Mouse (Mus musculus): ENCODE measurements around the gene Dbndd2. TPM values are rescaled to one million over a fixed set of nuclear protein-coding genes. Genes with fewer than 3 reads are reported as not detected.

Dbndd2 gene
- polyA plus RNA-seq, 1 experiment = 26.8 TPM

DNA sequence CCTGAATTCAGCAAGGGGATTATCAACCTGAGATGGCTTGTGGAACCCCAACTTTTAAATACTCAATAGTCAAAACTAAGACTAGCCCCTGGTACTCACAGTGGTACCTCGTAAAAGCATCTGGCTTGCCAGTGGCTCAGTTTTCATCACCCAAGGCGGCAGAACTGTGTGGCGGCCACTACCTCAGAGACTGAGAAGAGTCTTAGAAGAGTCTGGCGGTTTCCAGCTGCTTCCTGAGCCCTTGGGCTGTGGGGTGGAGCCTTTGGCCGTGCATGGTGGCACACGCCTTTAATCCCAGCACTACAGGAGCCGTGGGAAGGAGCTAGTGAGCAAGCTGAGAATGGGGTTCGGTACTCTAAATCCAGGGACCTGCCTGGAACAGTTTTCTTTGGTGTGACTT, 36.4 kb downstream of the Dbndd2 start:
- Histone ChIP-seq H3K4me3 (ENCODE audit: insufficient read depth, low read depth, low read length) (no peak overlapping the region), H3K4me1 (ENCODE audit: control insufficient read depth, insufficient read depth, insufficient read length, low read length) (no peaks in the 10 kb centered on the region), H3K27ac (replicated peaks; ENCODE audit: low read depth, low read length) (no peak overlapping the region)

DNA sequence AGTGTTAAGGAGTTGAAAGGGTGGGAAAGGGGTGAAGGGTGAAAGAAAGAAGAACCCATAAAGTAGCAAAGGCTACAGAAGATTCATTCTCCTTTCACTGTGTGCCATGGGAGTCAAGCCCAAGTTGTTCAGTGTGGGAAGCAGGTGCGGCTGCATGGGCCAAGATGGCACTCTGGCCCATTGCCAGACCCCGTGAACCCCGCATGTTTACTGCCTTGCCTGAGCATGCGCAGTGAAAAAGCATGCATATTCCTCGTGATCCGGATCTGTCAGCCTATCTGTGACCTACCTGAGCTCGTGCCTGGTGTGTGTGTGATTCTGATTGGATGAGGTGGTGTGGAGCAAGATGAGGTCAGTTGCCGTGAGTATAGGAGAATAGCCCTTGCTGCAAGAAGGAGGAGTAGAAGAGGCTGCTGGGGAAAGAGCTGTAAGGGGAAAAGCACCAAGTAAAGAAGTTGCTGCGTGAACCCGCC, 37.4 kb downstream of the Dbndd2 start:
- no peaks in the 10 kb centered on the region for H3K4me1 ChIP-seq (ENCODE audit: control insufficient read depth, insufficient read depth, insufficient read length, low read length)
- no peak overlapping the region for H3K4me3 ChIP-seq (ENCODE audit: insufficient read depth, low read depth, low read length)
- no peak overlapping the region for H3K27ac ChIP-seq (replicated peaks; ENCODE audit: low read depth, low read length)

DNA sequence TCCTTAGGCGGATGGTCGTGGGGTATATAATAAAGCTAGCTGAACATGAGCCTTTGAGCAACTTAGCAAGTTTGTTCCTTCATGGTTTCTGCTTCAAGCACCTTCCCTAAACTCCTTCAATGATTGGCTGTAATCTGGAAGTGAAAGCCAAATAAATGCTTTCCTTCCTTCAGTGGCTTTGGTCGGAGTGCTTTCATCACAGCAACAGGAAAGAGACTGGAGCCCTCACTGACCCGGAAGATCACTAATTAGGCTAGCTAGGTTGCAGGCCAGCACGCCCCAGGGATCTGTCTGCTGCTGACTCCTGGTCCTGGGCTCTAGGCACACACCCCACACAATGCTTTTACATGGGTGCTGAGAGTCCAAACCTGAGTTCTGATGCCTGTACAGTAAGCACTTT, 42.7 kb downstream of the Dbndd2 start:
- H3K4me3 ChIP-seq (ENCODE audit: insufficient read depth, low read depth, low read length) = no peak overlapping the region
- H3K27ac ChIP-seq (replicated peaks; ENCODE audit: low read depth, low read length) = no peak overlapping the region
- H3K4me1 ChIP-seq (ENCODE audit: control insufficient read depth, insufficient read depth, insufficient read length, low read length) = no peaks in the 10 kb centered on the region

DNA sequence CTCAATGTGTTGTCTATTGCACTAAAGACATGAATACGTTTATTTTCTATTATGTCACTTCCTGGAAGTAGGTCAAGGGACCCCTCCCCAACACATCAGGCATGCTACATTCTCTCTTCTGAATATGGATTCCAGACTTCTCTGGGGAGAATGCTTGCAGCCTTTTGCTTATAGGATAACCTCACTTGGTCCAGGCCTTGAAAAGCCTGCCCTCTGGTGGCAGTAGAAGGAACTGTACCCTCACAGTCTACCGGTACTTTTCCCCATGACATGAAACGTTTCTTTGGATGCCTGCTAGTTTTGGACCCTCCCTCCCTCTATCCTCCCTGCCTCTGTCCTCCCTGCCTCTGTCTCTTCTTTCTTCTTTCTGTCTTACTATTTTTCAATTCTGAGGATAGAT, 45.3 kb downstream of the Dbndd2 start:
- H3K4me1 ChIP-seq (ENCODE audit: control insufficient read depth, insufficient read depth, insufficient read length, low read length) = no peaks in the 10 kb centered on the region
- H3K4me3 ChIP-seq (ENCODE audit: insufficient read depth, low read depth, low read length) = no peak overlapping the region
- H3K27ac ChIP-seq (replicated peaks; ENCODE audit: low read depth, low read length) = no peak overlapping the region

DNA sequence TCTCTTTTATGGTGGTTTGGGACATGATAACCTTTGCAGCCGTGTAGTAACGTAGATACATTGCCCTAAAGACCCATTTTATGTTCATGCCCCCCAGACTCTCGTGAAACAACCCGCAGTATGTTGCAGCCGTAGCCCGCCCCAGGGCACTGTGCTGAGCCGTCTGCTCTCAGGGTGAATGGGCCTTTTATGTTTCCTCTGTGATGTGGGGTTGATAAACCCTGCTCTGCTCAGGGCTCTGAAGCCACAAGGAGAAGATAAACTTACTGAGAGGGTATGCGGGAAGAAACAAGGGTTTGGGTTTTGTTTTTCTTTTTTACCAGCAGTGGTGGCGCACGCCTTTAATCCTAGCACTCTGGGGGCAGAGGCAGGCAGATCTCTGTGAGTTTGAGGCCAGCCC, 48.4 kb downstream of the Dbndd2 start:
- H3K4me3 ChIP-seq (ENCODE audit: insufficient read depth, low read depth, low read length) = no peak overlapping the region
- H3K4me1 ChIP-seq (ENCODE audit: control insufficient read depth, insufficient read depth, insufficient read length, low read length) = no peaks in the 10 kb centered on the region
- no peak overlapping the region for H3K27ac ChIP-seq (replicated peaks; ENCODE audit: low read depth, low read length)

DNA sequence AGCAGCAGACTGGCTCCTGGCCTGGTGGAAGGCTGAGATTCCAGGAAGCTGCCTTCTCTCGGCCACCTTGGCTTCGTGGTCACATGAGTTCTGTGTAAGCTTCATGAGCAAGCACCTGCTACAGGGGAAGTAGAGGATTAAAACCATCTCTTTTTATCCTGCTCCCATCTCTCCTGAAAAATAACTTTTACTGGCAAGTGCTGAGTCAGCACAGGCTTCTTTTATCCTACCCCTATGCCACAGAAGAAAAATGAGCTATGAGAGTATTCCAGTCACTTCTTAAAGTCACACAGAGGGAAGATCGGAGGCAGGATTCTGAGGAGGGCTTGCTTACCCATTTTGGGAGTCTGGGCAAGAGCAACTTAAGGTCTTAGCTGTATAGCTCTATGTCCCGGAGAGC, 51.1 kb downstream of the Dbndd2 start:
- Histone ChIP-seq H3K4me1 (ENCODE audit: control insufficient read depth, insufficient read depth, insufficient read length, low read length) (no peaks in the 10 kb centered on the region), H3K4me3 (ENCODE audit: insufficient read depth, low read depth, low read length) (no peak overlapping the region), H3K27ac (replicated peaks; ENCODE audit: low read depth, low read length) (no peak overlapping the region)

DNA sequence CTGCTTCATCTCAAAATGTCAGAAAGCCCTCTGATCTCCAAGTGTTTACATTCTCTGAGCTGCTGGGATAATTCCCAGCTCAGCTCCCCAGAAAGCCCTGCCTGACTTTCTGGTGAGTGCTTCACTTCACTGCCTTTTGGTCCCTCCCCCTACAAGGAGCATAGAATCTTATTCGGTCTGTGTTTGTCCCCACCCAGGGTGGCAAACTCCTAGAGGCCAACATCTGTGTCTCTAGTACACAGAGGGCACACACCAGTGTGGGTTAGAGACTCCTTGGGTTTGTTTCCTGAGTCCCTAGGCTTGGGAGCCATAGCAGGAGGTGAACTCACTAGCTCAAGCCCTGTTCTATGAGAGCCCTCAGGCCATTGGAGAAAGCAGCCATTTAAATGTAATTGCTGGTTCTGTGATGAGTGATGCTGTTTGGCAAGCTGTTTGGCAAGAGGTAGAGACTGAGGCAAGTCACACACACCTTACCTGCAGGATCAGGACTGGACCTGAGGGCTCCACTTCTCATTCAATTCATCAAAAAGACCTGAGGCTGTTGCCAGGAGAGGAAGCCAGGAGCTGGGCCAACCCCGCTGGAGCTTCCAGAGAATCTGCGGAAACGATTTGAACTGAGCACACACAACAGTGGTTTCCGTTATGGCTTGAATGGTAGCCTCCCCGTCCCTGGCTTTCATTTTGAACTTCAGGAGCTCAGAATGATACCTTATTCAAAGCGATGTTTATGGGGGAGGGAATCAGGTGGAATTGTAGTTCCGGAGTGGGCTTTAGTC, 54.9 kb downstream of the Dbndd2 start:
- Histone ChIP-seq H3K4me3 (ENCODE audit: insufficient read depth, low read depth, low read length) (no peak overlapping the region), H3K4me1 (ENCODE audit: control insufficient read depth, insufficient read depth, insufficient read length, low read length) (no peaks in the 10 kb centered on the region), H3K27ac (replicated peaks; ENCODE audit: low read depth, low read length) (no peak overlapping the region)

DNA sequence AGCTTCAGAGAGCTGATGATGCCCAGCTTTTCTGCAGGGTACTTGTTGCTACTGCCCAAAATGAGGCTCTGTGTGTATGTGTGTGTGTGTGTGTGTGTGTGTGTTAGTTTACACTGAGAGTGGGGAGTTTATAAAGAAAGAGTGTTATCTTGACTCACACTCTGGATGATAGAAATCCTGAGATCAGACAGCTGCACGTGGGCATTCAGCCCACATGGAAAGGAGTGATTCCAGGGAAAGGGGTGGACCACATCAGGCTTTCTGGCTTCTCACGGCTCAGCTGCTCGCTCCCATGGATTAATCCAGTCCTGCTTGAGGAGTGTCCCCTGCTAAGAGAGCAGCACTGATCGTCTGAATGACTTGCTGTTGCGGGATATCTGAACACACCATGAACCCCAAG, 56.2 kb downstream of the Dbndd2 start:
- no peaks in the 10 kb centered on the region for H3K4me1 ChIP-seq (ENCODE audit: control insufficient read depth, insufficient read depth, insufficient read length, low read length)
- H3K4me3 ChIP-seq (ENCODE audit: insufficient read depth, low read depth, low read length) = no peak overlapping the region

DNA sequence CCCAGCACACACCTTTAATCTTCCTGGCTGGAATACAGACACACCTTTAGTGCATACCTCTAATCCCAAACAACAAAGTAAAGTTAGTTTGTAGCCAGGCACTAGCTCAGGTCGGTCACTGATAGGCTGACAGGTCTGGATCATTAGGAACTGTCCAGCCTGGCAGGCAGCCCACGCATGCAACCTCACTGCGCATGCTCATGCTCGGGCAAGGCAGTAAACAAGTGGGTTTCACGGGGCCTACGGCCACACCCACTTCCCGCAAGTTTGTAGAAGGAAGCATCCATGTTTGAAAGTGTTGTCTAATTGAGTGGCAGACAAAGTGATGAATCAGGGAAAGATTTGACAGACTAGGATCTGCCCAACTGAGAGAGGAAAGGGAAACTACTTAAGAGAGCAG, 56.7 kb downstream of the Dbndd2 start:
- Histone ChIP-seq H3K4me3 (ENCODE audit: insufficient read depth, low read depth, low read length) (no peak overlapping the region), H3K27ac (replicated peaks; ENCODE audit: low read depth, low read length) (no peak overlapping the region), H3K4me1 (ENCODE audit: control insufficient read depth, insufficient read depth, insufficient read length, low read length) (no peaks in the 10 kb centered on the region)

More for the DNA sequence above, 56.2 kb downstream of the Dbndd2 start:
- H3K27ac ChIP-seq (replicated peaks; ENCODE audit: low read depth, low read length) = no peak overlapping the region

Other genes starting within 250 kb of the Dbndd2 start
- gene Svs2, start 247.6 kb upstream of the Dbndd2 start, polyA plus RNA-seq (2012; ENCODE audit: insufficient read depth, insufficient read length, missing spikeins) = not detected in 2 replicates
- not detected in 2 replicates for gene Svs3b, start 229.5 kb upstream of the Dbndd2 start, polyA plus RNA-seq (2012; ENCODE audit: insufficient read depth, insufficient read length, missing spikeins)
- not detected in 2 replicates for gene Svs4, start 207.6 kb upstream of the Dbndd2 start, polyA plus RNA-seq (2012; ENCODE audit: insufficient read depth, insufficient read length, missing spikeins)
- gene Svs3a, start 196.8 kb upstream of the Dbndd2 start, polyA plus RNA-seq (2012; ENCODE audit: insufficient read depth, insufficient read length, missing spikeins) = not detected in 2 replicates
- gene Svs6, start 169.4 kb upstream of the Dbndd2 start, polyA plus RNA-seq (2012; ENCODE audit: insufficient read depth, insufficient read length, missing spikeins) = not detected in 2 replicates
- gene Svs5, start 153.4 kb upstream of the Dbndd2 start, polyA plus RNA-seq (2012; ENCODE audit: insufficient read depth, insufficient read length, missing spikeins) = not detected in 2 replicates
- gene Slpi, start 97.0 kb upstream of the Dbndd2 start, polyA plus RNA-seq (2012; ENCODE audit: insufficient read depth, insufficient read length, missing spikeins) = 2.6 TPM in 1 of 2 replicates, not detected in the other
- not detected in 2 replicates for gene Rbpjl, start 83.0 kb upstream of the Dbndd2 start, polyA plus RNA-seq (2012; ENCODE audit: insufficient read depth, insufficient read length, missing spikeins)
- 0.52 TPM in 1 of 2 replicates, not detected in the other for gene Matn4, start 80.9 kb upstream of the Dbndd2 start, polyA plus RNA-seq (2012; ENCODE audit: insufficient read depth, insufficient read length, missing spikeins)
- gene Sdc4, start 42.2 kb upstream of the Dbndd2 start, polyA plus RNA-seq (2012; ENCODE audit: insufficient read depth, insufficient read length, missing spikeins) = 34.7 and 37.6 TPM in 2 replicates
- gene Sys1, start 29.1 kb upstream of the Dbndd2 start, polyA plus RNA-seq (2012; ENCODE audit: insufficient read depth, insufficient read length, missing spikeins) = 24.4 and 27.2 TPM in 2 replicates
- 2.4 TPM in 1 of 2 replicates, not detected in the other for gene Gm20458, start 25.1 kb upstream of the Dbndd2 start, polyA plus RNA-seq (2012; ENCODE audit: insufficient read depth, insufficient read length, missing spikeins)
- not detected in 2 replicates for gene Trp53tg5, start 12.4 kb upstream of the Dbndd2 start, polyA plus RNA-seq (2012; ENCODE audit: insufficient read depth, insufficient read length, missing spikeins)
- gene Pigt, start 11.4 kb downstream of the Dbndd2 start, polyA plus RNA-seq (2012; ENCODE audit: insufficient read depth, insufficient read length, missing spikeins) = 15.7 and 21.6 TPM in 2 replicates
- not detected in 2 replicates for gene Wfdc2, start 76.3 kb downstream of the Dbndd2 start, polyA plus RNA-seq (2012; ENCODE audit: insufficient read depth, insufficient read length, missing spikeins)
- gene Spint3, start 87.4 kb downstream of the Dbndd2 start, polyA plus RNA-seq (2012; ENCODE audit: insufficient read depth, insufficient read length, missing spikeins) = not detected in 2 replicates
- gene Wfdc6a, start 99.3 kb downstream of the Dbndd2 start, polyA plus RNA-seq (2012; ENCODE audit: insufficient read depth, insufficient read length, missing spikeins) = not detected in 2 replicates
- not detected in 2 replicates for gene Eppin, start 107.5 kb downstream of the Dbndd2 start, polyA plus RNA-seq (2012; ENCODE audit: insufficient read depth, insufficient read length, missing spikeins)
- not detected in 2 replicates for gene Wfdc6b, start 127.4 kb downstream of the Dbndd2 start, polyA plus RNA-seq (2012; ENCODE audit: insufficient read depth, insufficient read length, missing spikeins)
- gene Wfdc8, start 127.5 kb downstream of the Dbndd2 start, polyA plus RNA-seq (2012; ENCODE audit: insufficient read depth, insufficient read length, missing spikeins) = not detected in 2 replicates
- not detected in 2 replicates for gene Wfdc16, start 152.7 kb downstream of the Dbndd2 start, polyA plus RNA-seq (2012; ENCODE audit: insufficient read depth, insufficient read length, missing spikeins)
- gene Wfdc10, start 169.9 kb downstream of the Dbndd2 start, polyA plus RNA-seq (2012; ENCODE audit: insufficient read depth, insufficient read length, missing spikeins) = not detected in 2 replicates
- gene Wfdc9, start 170.5 kb downstream of the Dbndd2 start, polyA plus RNA-seq (2012; ENCODE audit: insufficient read depth, insufficient read length, missing spikeins) = not detected in 2 replicates
- gene Wfdc11, start 188.0 kb downstream of the Dbndd2 start, polyA plus RNA-seq (2012; ENCODE audit: insufficient read depth, insufficient read length, missing spikeins) = not detected in 2 replicates
- gene Wfdc13, start 199.0 kb downstream of the Dbndd2 start, polyA plus RNA-seq (2012; ENCODE audit: insufficient read depth, insufficient read length, missing spikeins) = not detected in 2 replicates
- not detected in 2 replicates for gene Spint4, start 212.4 kb downstream of the Dbndd2 start, polyA plus RNA-seq (2012; ENCODE audit: insufficient read depth, insufficient read length, missing spikeins)
- not detected in 2 replicates for gene Spint5, start 229.2 kb downstream of the Dbndd2 start, polyA plus RNA-seq (2012; ENCODE audit: insufficient read depth, insufficient read length, missing spikeins)